Mouse (Mus musculus): Measurements from ENCODE around the gene Mmp7.

Mmp7 gene

DNA sequence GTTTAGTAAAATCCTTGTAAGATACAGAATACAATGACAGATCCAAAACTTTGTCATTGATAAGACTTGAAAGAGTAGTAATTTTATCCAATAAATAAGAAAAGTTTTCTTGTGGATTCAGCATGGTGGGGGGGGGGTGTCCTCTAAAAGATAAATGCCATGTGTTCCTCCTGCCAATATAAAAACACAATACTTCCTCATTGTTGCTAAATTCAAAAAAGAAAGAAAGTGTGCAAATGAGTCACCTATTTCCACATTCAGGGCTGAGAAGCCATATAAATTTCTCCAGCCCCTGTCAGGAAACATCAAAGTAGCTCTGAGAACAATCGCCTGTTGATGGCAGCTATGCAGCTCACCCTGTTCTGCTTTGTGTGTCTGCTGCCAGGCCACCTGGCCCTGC is at the start of gene Mmp7:
Gene Mmp7 (plus strand): TSS at position 301 of the 400 bp plus-strand sequence.
- DNase-seq (ENCODE audit: low spot score in 2 of 2) = no peak

DNA sequence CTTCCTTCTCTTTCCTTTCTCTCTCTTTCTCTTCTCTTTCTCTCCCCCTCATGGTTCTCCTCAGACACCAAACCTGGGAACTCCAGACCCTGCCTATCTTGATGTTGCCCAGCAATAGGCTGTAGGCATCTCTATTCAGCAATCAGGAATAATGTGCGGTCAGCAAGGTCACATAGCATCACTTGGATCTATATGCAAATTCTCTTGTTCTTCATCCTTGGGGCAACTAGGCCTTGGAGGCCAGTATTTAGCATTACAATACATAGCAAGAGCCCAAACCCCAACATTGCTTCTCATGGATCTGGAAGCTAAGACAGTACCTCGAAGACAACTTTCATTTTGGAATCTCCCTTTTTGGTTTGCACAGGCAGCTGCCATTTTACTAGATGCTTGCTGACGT is 44.0 kb upstream of the Mmp7 start:
- DNase-seq (ENCODE audit: low spot score in 2 of 2) = no peak

DNA sequence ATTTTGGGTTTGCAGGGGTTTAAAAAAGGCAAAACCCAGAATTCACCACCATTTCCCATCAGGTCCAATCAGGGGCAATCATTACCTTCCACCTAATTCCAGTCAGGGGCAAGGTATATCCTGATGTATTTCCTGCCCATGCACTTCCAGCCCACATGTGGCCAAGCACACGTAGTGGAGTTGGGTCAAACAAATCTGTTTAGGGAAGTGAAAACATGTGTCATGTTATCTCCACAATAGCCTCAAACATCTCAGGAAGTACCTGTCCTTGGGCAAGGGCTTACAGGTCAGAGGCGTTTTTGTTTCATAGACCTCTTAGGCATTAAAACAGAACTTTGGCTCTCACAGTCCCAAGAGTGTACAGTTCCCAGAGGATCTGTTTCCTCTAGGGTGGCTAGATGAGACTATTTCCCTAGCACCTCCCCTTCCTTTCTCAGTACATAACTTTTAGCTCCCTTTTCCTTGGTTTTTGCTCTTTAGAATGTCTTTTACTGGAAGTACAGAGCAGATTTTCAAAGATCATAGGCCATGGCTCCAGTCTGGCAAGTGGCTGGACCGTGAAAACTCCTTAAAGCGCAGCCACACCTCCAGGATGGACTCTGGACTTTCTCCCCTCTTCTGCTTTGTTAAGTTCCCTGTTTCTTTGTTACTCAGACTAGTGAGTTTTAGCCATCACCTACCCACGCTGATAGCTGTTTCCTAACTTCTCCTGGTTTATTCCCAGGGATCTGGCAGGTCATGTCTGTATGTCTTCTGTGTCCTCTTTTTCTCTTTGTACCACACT is 41.3 kb upstream of the Mmp7 start:
- DNase-seq (ENCODE audit: low spot score in 2 of 2) = no peak

GRCm38 (mm10) chr9:7652351-7653085 is 39.4 kb upstream of the Mmp7 start:
- DNase-seq (ENCODE audit: low spot score in 2 of 2) = no peak

DNA sequence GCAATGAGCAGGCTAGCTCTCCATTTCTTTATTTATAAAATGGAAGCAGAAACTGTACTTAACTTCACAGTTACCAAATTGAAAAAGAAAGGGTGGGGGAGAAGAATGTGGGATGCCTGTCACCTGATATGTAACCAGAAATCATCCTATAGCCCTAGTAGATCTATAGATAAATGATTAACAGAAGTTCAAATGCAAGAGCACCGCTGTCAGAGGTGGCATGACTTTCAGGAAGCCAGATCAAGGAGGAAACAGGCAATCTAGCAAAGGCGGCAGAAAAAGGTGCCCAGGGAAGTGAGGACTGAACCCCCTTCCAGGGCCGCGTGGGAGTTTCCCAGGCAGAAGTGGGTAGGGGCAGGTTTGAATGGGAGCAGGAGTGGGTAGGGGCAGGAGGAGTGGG is 33.9 kb upstream of the Mmp7 start:
- DNase-seq (ENCODE audit: low spot score in 2 of 2) = no peak

DNA sequence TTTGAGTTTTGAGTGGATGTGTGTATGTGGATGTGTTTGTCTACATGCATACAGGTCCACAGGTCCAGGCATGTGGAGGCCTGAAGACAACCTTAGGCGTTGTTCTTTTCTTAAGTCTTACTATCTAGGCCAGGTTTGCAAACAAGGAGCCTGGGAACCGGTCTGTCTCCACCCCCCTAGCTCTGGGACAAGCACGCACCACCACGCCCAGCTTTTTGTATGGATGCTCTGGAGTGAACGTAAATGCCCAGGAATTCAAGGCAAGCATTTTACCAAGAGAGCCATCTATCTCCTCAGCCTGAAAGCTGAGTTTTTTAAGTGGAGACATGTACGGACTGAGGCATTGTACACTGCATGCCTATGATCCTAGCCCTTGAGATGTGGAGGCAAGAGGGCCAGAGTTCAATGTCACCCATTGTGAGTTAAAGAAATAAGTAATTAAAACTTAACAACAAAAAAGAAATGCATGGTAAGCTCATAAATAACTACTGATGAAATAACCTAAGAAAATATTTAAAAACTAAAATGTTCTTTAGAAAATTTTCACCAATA is 32.3 kb upstream of the Mmp7 start:
- DNase-seq (ENCODE audit: low spot score in 2 of 2) = no peak

DNA sequence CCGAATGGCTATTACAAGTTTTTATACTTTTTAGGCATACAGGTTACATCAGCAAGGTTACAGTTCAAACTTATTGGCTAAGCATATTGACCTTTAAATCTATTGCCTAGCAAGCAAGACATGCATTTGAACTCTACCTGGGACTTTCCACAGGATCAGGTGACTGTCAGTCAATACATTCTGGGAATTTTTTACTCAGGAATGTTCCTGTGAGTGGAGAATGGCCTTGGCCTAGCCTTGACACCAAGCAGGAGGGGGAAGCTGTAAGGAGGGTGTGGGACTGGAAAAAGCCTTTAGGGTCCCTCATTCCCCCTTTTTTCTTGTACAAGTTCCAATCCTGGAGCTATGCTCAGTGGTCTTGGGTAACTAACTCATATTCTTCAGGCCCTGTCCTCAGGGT is 30.5 kb upstream of the Mmp7 start:
- DNase-seq (ENCODE audit: low spot score in 2 of 2) = no peak

DNA sequence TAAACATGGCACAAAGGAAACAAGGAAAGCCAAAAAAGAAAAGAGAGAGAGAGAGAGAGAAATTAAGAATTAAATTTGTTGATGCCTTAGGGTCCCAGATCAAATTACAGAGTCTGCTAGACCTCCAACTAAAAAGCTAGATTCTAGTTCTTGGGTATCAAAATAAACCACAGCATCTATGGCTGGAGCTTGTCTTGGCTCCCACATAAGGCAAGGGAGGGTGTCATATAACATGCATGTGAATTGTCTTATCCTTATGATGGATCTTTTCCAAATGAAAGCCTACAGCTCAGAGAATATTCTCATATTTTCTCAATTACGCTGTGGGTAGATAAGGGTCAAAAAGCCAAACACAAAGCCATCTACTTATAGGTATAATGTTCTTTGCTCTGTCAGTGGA is 22.2 kb upstream of the Mmp7 start:
- no peak for DNase-seq (ENCODE audit: low spot score in 2 of 2)

DNA sequence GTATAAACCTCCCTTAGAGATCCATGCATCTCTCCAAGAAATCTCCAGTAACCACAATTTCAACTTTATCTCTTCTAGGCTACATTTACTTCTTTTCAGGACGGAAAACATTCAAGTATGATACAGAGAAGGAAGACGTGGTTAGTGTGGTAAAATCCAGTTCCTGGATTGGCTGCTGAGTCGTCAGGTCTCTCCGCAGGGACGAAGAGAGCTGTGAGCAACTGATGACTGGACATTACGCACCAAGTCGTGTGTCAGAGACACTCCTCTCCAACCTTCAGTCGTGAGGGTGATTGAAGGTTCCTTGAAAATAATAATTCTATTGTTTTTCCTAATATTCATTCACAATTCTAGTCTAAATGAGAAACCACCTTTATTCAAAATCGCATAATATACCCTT is 18.9 kb upstream of the Mmp7 start:
- no peak for DNase-seq (ENCODE audit: low spot score in 2 of 2)

- no peak for DNase-seq (ENCODE audit: low spot score in 2 of 2)
Measured at GRCm38 (mm10) chr9:7678154-7678837, 13.6 kb upstream of the Mmp7 start.

DNA sequence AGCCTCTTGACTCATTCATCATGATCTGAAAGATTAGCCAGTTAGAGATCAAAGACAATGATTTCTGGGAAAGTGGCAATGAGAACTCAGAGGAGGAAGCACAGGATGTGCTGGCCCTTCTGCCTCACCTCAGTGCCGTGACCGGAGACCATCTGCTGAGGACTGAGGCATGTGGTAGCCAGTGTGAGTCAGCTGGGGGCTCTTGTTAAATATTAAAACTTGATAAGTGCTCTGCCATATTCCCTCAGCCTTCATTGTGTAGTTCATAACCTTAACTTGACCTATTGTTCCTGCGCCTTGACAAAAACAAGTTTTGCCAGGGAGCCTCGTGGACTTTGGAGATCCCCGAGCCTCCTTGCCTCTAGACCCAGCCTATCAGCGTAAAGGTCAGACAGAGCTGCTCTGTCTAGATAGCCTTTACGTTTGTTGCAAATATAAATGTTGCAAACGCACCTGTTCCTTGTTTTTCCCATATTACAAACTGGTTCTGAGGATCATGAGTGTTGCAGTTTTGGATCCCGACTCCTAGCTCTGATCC is 9.7 kb upstream of the Mmp7 start:
- no peak for DNase-seq (ENCODE audit: low spot score in 2 of 2)

- no peak for DNase-seq (ENCODE audit: low spot score in 2 of 2)
Measured at GRCm38 (mm10) chr9:7686024-7686423, 5.9 kb upstream of the Mmp7 start.

DNA sequence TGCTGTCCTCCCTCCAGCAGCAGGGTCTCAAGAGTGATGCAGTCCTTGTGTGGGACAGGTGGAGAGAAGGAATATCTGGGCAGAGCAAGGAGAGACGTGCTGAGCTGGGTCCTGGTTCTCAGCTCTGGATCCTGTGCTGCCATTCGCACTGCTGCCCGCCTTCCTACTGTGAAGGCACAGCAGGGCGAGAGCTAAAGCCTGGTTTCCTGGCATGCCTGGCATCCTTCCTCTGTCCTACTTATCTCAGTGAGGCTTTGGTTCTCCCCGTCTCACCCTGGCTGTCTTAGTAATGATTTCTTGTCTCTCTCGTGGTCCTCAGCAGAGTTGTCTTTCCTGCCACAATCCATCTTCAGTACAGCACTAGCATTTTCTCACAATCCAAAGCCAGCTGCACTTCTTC is 2.1 kb upstream of the Mmp7 start:
- no peak for DNase-seq (ENCODE audit: low spot score in 2 of 2)

DNA sequence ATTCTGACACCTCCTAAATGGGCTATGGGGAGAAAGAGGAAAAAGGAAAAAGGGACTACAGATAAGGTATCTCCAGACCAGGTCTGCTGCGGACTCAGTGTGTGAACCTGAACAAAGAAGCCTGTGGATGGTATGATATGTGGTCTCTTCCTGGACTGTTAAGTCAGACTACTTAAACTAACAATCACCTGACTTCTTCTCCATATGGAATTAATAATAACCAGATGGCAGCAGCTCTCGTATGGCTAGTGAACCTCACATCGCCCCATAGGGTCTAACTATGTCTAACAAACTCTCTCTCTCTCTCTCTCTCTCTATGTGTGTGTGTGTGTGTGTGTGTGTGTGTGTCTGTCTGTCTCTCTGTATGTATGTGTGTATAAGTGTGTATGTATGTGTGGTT is 2.1 kb downstream of the Mmp7 start:
- DNase-seq (ENCODE audit: low spot score in 2 of 2) = no peak

DNA sequence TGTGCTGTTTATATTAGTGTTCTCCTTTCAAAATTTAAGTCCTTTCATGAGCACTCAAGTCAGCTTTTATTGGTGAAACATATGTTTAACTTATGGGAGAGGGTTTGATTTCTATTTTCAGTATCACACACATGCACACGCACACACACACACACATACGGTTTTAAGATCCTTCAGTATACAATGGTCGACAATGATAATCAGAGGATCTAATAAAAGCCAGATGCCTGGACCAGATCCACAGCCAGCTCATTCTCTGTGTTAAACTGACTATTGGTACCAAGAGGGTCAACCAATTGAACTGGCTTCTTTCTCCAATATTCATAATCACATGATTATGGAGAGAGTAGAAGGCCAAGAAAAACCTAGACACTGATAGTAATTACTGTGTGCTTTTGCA is 3.8 kb downstream of the Mmp7 start:
- no peak for DNase-seq (ENCODE audit: low spot score in 2 of 2)

DNA sequence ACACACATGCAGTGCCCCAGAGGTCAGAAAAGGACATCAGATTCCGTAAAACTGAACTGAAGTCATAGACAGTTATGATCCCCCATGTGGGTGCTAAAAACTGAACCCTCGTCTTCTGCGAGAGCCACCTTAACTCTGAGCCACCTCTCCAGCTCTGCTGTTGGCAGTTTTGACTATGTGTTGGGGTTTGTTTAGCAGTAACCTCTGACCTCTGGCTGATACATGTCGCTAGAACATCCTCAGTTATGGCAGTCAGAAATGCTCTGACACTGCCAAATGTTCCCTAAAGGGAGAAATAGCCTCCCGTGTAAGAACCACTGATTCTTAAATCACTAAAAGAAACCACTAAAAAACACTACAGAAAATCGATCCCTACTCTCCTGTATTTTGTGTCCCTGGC is 16.8 kb downstream of the Mmp7 start:
- DNase-seq (ENCODE audit: low spot score in 2 of 2) = no peak

- DNase-seq (ENCODE audit: low spot score in 2 of 2) = no peak
Measured at GRCm38 (mm10) chr9:7711196-7711595, 19.3 kb downstream of the Mmp7 start.

GRCm38 (mm10) chr9:7714062-7714907 is 22.4 kb downstream of the Mmp7 start:
- DNase-seq (ENCODE audit: low spot score in 2 of 2) = peak; percentile 11 to 57

GRCm38 (mm10) chr9:7714908-7715175 is 23.0 kb downstream of the Mmp7 start:
- DNase-seq (ENCODE audit: low spot score in 2 of 2) = no peak

DNA sequence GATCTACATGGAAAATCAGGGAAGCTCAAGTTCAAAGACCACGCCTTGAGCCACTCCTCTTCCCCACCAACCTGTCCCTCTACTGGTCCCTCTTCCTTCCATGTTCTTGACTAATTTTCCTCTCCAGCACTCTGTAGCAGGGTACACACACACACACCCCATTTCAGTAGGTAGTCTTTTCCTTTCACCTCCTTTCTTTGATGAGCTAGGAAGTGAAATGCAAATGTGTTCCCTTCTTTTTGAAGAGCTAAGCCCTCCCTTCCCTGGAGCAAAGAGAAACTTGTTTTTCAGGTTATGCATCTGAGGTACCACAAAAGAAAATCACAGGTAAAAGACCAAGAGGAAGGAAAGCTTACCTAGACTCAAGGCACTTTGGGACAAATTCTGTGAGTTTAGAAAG is 29.7 kb downstream of the Mmp7 start:
- no peak for DNase-seq (ENCODE audit: low spot score in 2 of 2)

DNA sequence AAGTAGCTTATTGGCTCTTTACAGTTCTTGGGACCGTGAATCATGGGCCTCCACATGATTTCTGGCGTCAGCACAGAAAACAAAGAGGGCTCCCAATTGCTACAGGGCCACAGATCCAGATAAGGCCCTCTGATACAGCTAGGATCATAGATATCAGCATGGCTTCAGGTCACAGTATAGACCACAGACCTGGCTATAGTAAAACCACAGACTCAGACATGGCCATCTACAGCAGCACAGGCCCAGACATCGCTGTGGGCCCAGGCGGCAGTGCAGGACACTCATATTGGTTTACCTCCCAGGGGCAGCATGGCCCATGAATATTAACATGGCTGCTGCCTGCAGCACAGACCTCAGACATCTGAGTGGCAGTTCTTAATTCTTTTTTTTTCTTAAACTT is 37.1 kb downstream of the Mmp7 start:
- DNase-seq (ENCODE audit: low spot score in 2 of 2) = no peak

DNA sequence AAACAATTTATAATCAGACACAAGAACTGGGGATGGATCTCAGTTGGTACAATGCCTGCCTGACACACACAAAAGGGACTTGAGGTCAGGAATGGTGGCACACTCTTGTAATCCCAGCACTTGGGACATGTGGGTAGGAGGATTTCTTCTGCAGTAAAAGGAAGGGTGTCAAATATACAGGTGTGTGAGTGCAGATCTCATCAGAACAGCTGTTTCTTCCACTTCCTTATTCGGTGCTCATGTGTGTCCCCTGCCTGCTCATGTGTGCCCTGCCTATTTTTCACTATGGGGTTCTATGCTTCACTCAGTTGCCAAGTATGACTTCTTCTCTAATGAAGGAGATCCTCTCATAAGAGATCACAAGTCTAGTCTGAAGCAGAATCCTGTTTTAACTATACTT is 50.8 kb downstream of the Mmp7 start:
- DNase-seq (ENCODE audit: low spot score in 2 of 2) = no peak

Data from thymus, postnatal 10 days (tissue).